Mouse (Mus musculus): ENCODE results near the gene Cdt1.

DNA sequence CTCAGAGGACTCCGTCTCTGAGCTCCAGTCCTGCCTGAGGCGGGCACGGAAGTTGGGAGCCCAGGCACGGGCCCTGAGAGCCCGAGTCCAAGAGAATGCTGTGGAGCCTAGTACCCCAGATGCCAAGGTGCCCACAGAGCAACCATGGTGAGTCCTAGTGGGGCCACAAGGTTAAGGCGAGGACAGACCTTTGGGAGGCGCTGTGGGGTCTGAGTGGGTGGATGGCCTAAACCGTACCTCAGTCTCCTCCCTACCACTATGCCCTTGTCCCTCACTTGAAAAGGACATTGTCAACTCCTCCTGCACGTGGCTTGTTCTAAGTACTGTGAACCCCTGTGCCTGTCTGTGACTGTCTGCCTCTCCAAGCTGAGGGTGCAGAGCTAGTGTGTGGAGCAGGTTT is 1.5 kb downstream of the Cdt1 start:
- TF ChIP-seq CTCF (IDR thresholded peaks at IDR 0.05; ENCODE audit: low read depth) (peak; percentile 32), EP300 (IDR thresholded peaks at IDR 0.05; ENCODE audit: low read depth) (no peak)

All from liver, postnatal 0 days (tissue).